Mouse (Mus musculus) liver, adult 2 months (tissue): Measurements from ENCODE around the gene Rabepk.
"Not testable (repeated sequence)": the region's sequence is repeated elsewhere in the genome, so short reads cannot be mapped to it uniquely, and the experiment has no call there.

ENCODE experiments used
- CTCF ChIP-seq: fragments of 200-500 bp; IDR thresholded peaks from 2 replicates; pipeline ENCODE4 v1.5.1; 2011; ENCODE audit warnings: low read depth, low read length, control low read depth
- POLR2A ChIP-seq: fragments of 200-500 bp; IDR thresholded peaks from 2 replicates; pipeline ENCODE4 v1.6.1; 2011; ENCODE audit warnings: low read length, control low read depth; ENCODE audit not compliant: insufficient read depth; ENCODE audit errors: extremely low read depth

DNA sequence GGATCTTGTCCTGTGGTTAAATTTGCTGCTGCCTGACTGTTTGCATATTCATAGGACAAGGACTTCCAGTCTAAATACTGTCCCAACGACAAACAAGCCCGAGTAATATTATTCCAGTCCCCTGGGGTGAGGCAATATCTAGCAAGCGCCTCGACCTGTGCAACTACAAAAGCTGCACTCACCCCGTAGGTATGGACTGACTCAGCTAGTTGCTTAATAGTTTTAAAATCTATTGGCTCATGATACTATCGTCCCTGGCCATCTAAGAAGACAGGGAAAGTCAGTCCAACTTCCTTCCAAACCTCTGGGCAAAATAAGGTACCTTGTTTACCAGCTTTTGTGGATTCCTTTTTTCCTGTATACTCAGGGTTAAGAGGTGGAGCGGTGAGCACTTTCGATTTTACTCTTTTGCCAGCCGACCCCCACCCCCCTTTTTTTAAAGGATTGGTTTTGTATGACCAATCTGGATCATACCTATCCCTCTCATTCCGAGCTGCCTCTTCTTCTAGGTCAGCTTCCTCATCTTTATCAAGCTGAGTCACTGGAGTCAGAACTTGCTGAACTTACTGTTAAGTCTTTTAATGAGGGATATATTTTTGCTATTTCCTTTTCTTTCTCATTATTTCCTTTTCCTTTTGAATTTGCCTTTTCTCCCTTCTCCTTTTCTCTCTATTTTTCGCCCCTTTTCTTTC, 33.2 kb upstream of the Rabepk start, which contains the start of gene Gm34653:
- not testable (repeated sequence) for TF ChIP-seq POLR2A, CTCF
